Mouse (Mus musculus) layer of hippocampus, postnatal 25 days (tissue): ENCODE measurements at regions not wholly inside any gene's neighbourhood (a gene's known extent, or its start where the extent isn't known, plus 50 kb on each side); places are given as distances from the start of the nearest gene placed in this dataset.

ENCODE experiments used
- DNase-seq, 2 experiments: peaks; one replicate each; pipeline ENCODE4 v3.0.0; 2022; ENCODE audit warnings: mixed read lengths in 2 of 2, low spot score in 1 of 2; ENCODE audit errors: extremely low spot score in 1 of 2

GRCm38 (mm10) chr1:190639846-190640245, 271.7 kb downstream of the Rps6kc1 start:
- DNase-seq: no peak

- no peak for DNase-seq
Observed at GRCm38 (mm10) chr1:190634935-190635334, 276.6 kb downstream of the Rps6kc1 start.

GRCm38 (mm10) chr1:190631641-190632040, 279.9 kb downstream of the Rps6kc1 start:
- no peak for DNase-seq

GRCm38 (mm10) chr1:190630193-190630592, 281.4 kb downstream of the Rps6kc1 start:
- DNase-seq: no peak

GRCm38 (mm10) chr1:190623916-190624315, 287.7 kb downstream of the Rps6kc1 start:
- no peak for DNase-seq

GRCm38 (mm10) chr1:190600425-190600824, 311.1 kb downstream of the Rps6kc1 start:
- no peak for DNase-seq

- DNase-seq: no peak
Observed at GRCm38 (mm10) chr1:190599622-190600021, 311.9 kb downstream of the Rps6kc1 start.

- no peak for DNase-seq
Observed at GRCm38 (mm10) chr1:190596209-190596608, 315.4 kb downstream of the Rps6kc1 start.

GRCm38 (mm10) chr1:190591621-190592020, 319.9 kb downstream of the Rps6kc1 start:
- no peak for DNase-seq

GRCm38 (mm10) chr1:190589586-190589985, 322.0 kb downstream of the Rps6kc1 start:
- DNase-seq: no peak

- DNase-seq: no peak
Observed at GRCm38 (mm10) chr1:190583272-190583671, 328.3 kb downstream of the Rps6kc1 start.

GRCm38 (mm10) chr1:190580653-190581052, 330.9 kb downstream of the Rps6kc1 start:
- no peak for DNase-seq

GRCm38 (mm10) chr1:190570981-190571380, 340.6 kb downstream of the Rps6kc1 start:
- no peak for DNase-seq

GRCm38 (mm10) chr1:190570563-190570962, 341.0 kb downstream of the Rps6kc1 start:
- no peak for DNase-seq

GRCm38 (mm10) chr1:190566744-190567143, 344.8 kb downstream of the Rps6kc1 start:
- no peak for DNase-seq

GRCm38 (mm10) chr1:190562865-190563457, 348.6 kb downstream of the Rps6kc1 start:
- no peak for DNase-seq

GRCm38 (mm10) chr1:190560086-190560485, 351.5 kb downstream of the Rps6kc1 start:
- DNase-seq: no peak

- DNase-seq: no peak
Observed at GRCm38 (mm10) chr1:190541892-190542291, 369.7 kb downstream of the Rps6kc1 start.

GRCm38 (mm10) chr1:190532879-190533676, 362.6 kb upstream of the Prox1 start:
- no peak for DNase-seq

- no peak for DNase-seq
Observed at GRCm38 (mm10) chr1:190531224-190531623, 360.7 kb upstream of the Prox1 start.

- DNase-seq: no peak
Observed at GRCm38 (mm10) chr1:190530079-190530478, 359.6 kb upstream of the Prox1 start.

- no peak for DNase-seq
Observed at GRCm38 (mm10) chr1:190527545-190528137, 357.1 kb upstream of the Prox1 start.
